In genomic region chr10:43004174-43004734, GRCm38 (mm10) we compare ENCODE assay signal across 19 mouse cellular contexts.
DNase-seq lines count a peak whose midpoint lies in the region; ATAC-seq and TF ChIP-seq lines count a peak whose summit lies in the region.
"Had no signal": no experiment of that assay in that cellular context is flagged by ENCODE, and none has a peak within 500 bp of the region (broad histone marks: within the 10 kb centered on the region; RNA-seq: fewer than 3 reads in every experiment).

No protein-coding gene starts in this region.

- no peaks in the 10 kb centered on the region for H3K27me3 ChIP-seq in hindbrain, postnatal 0 days (ENCODE audit: insufficient read depth, low read length)
- H3K27me3 ChIP-seq in hindbrain, embryonic 10.5 days (ENCODE audit: insufficient read depth, poor library complexity, severe bottlenecking), result peaks cover 13% of the 10 kb centered on the region
- no peaks in the 10 kb centered on the region for H3K27me3 ChIP-seq in lung, postnatal 0 days (replicated peaks; ENCODE audit: insufficient read depth, low read length)
- H3K27me3 ChIP-seq in embryonic facial prominence, embryonic 10.5 days (replicated peaks; ENCODE audit: low read depth, poor library complexity, severe bottlenecking), result peaks cover 8% of the 10 kb centered on the region
- H3K27me3 ChIP-seq in limb, embryonic 12.5 days, result 0 out of 2 replicates have a peak, but pooled peaks cover 5% of the 10 kb centered on the region
- H3K27me3 ChIP-seq: forebrain, embryonic 12.5 days; heart, embryonic 13.5 days; midbrain, embryonic 15.5 days; stomach, embryonic 15.5 days had no signal

- no peak overlapping the region for H3K27ac ChIP-seq in hindbrain, postnatal 0 days
- H3K27ac ChIP-seq in hindbrain, embryonic 10.5 days, result no peak overlapping the region
- no peak overlapping the region for H3K27ac ChIP-seq in lung, postnatal 0 days (ENCODE audit: low read length)
- peak overlapping the region; percentile 73 for H3K27ac ChIP-seq in embryonic facial prominence, embryonic 10.5 days (replicated peaks)
- H3K27ac ChIP-seq in limb, embryonic 12.5 days, result peak overlapping the region; percentile 29; the same call in 1 of the 2 replicates
- H3K27ac ChIP-seq: forebrain, embryonic 12.5 days; heart, embryonic 13.5 days; liver, embryonic 13.5 days; midbrain, embryonic 15.5 days; stomach, embryonic 15.5 days had no signal

- H3K4me3 ChIP-seq in hindbrain, postnatal 0 days (ENCODE audit: low read length), result no peak overlapping the region
- no peak overlapping the region for H3K4me3 ChIP-seq in hindbrain, embryonic 10.5 days
- H3K4me3 ChIP-seq in lung, postnatal 0 days (ENCODE audit: low read depth, low read length), result no peak overlapping the region
- no peak overlapping the region for H3K4me3 ChIP-seq in embryonic facial prominence, embryonic 10.5 days
- H3K4me3 ChIP-seq in limb, embryonic 12.5 days (replicated peaks), result no peak overlapping the region
- H3K4me3 ChIP-seq: forebrain, embryonic 12.5 days; heart, embryonic 13.5 days; liver, embryonic 13.5 days; midbrain, embryonic 15.5 days; stomach, embryonic 15.5 days had no signal

- no peak for TF ChIP-seq EP300 in lung, postnatal 0 days (IDR thresholded peaks at IDR 0.05)

- H3K9me3 ChIP-seq in hindbrain, postnatal 0 days (ENCODE audit: low read length), result no peaks in the 10 kb centered on the region
- no peaks in the 10 kb centered on the region for H3K9me3 ChIP-seq in hindbrain, embryonic 10.5 days
- no peaks in the 10 kb centered on the region for H3K9me3 ChIP-seq in lung, postnatal 0 days (ENCODE audit: low read length)
- no peaks in the 10 kb centered on the region for H3K9me3 ChIP-seq in embryonic facial prominence, embryonic 10.5 days
- H3K9me3 ChIP-seq in limb, embryonic 12.5 days, result no peaks in the 10 kb centered on the region
- H3K9me3 ChIP-seq: forebrain, embryonic 12.5 days; heart, embryonic 13.5 days; liver, embryonic 13.5 days; midbrain, embryonic 15.5 days; stomach, embryonic 15.5 days had no signal

- peak; percentile 7; the same call in 1 of the 2 replicates for ATAC-seq in hindbrain, postnatal 0 days
- no peak for ATAC-seq in lung, postnatal 0 days
- ATAC-seq in limb, embryonic 12.5 days (ENCODE audit: insufficient number of reproducible peaks, insufficient read depth, low FRiP score, low TSS enrichment, low read depth), result no peak
- ATAC-seq in megakaryocyte-erythroid progenitor cell, adult 5-6 weeks (replicated peaks; ENCODE audit: low FRiP score, low TSS enrichment, poor library complexity, severe bottlenecking), result no peak
- ATAC-seq: CD4-positive, CD25-positive, alpha-beta regulatory T cell, adult 4 months; intestine, embryonic 16.5 days; midbrain, embryonic 15.5 days had no signal

- no peak for DNase-seq in hindbrain, postnatal 0 days (ENCODE audit: low spot score)
- no peak for DNase-seq in hindbrain, embryonic 10.5 days (ENCODE audit: low spot score)
- no peak for DNase-seq in lung, postnatal 0 days (ENCODE audit: low spot score)
- no peak for DNase-seq in lung, adult 18-20 months
- no peak for DNase-seq in embryonic facial prominence, embryonic 10.5 days (ENCODE audit: low spot score)
- DNase-seq: adrenal gland, postnatal 14 days; cerebellum, adult 2 months; heart, postnatal 4 days; liver, embryonic 13.5 days; spleen, adult 18-20 months; thymus, postnatal 14 days had no signal

- H3K9ac ChIP-seq in hindbrain, postnatal 0 days (replicated peaks; ENCODE audit: low read length), result no peak overlapping the region
- H3K9ac ChIP-seq in lung, postnatal 0 days (replicated peaks; ENCODE audit: low read depth), result no peak overlapping the region
- H3K9ac ChIP-seq in limb, embryonic 12.5 days (replicated peaks), result no peak overlapping the region
- H3K9ac ChIP-seq: forebrain, embryonic 12.5 days; heart, embryonic 13.5 days; liver, embryonic 13.5 days; midbrain, embryonic 15.5 days; stomach, embryonic 15.5 days had no signal

- H3K36me3 ChIP-seq in hindbrain, postnatal 0 days (ENCODE audit: insufficient read depth, low read length), result no peaks in the 10 kb centered on the region
- H3K36me3 ChIP-seq in hindbrain, embryonic 10.5 days, result peaks cover 7% of the 10 kb centered on the region; the same call in 1 of the 2 replicates
- no peaks in the 10 kb centered on the region for H3K36me3 ChIP-seq in lung, postnatal 0 days (ENCODE audit: insufficient read depth, low read length)
- H3K36me3 ChIP-seq in embryonic facial prominence, embryonic 10.5 days (replicated peaks), result 0 out of 2 replicates have a peak, but pooled peaks cover 5% of the 10 kb centered on the region
- no peaks in the 10 kb centered on the region for H3K36me3 ChIP-seq in limb, embryonic 12.5 days
- H3K36me3 ChIP-seq: liver, embryonic 13.5 days; midbrain, embryonic 15.5 days; stomach, embryonic 15.5 days had no signal

- H3K4me2 ChIP-seq in hindbrain, postnatal 0 days (ENCODE audit: low read depth, low read length), result no peak overlapping the region
- H3K4me2 ChIP-seq in lung, postnatal 0 days (replicated peaks; ENCODE audit: low read depth, low read length), result no peak overlapping the region
- no peak overlapping the region for H3K4me2 ChIP-seq in limb, embryonic 12.5 days
- H3K4me2 ChIP-seq: forebrain, embryonic 12.5 days; heart, embryonic 13.5 days; liver, embryonic 13.5 days; midbrain, embryonic 15.5 days had no signal

- no peaks in the 10 kb centered on the region for H3K4me1 ChIP-seq in hindbrain, postnatal 0 days (ENCODE audit: insufficient read depth, low read length)
- H3K4me1 ChIP-seq in hindbrain, embryonic 10.5 days (replicated peaks), result peaks cover 46% of the 10 kb centered on the region
- no peaks in the 10 kb centered on the region for H3K4me1 ChIP-seq in lung, postnatal 0 days (ENCODE audit: insufficient read depth, low read depth, low read length)
- H3K4me1 ChIP-seq in embryonic facial prominence, embryonic 10.5 days, result peaks cover 48% of the 10 kb centered on the region
- peaks cover 34% of the 10 kb centered on the region for H3K4me1 ChIP-seq in limb, embryonic 12.5 days (replicated peaks)

- TF ChIP-seq CTCF in hindbrain, postnatal 0 days (IDR thresholded peaks at IDR 0.05; ENCODE audit: low read depth), result peak; percentile 23; the same call in 1 of the 2 replicates
- peak; percentile 25 for TF ChIP-seq CTCF in lung, postnatal 0 days (IDR thresholded peaks at IDR 0.05)

- 89% methylated on average over 16 of the region's 16 CpGs for WGBS in hindbrain, postnatal 0 days
- WGBS in hindbrain, embryonic 10.5 days, result 87% methylated on average over 16 of the region's 16 CpGs
- 89% methylated on average over 16 of the region's 16 CpGs for WGBS in lung, postnatal 0 days
- WGBS in embryonic facial prominence, embryonic 10.5 days, result 86% methylated on average over 16 of the region's 16 CpGs
- 90% methylated on average over 16 of the region's 16 CpGs for WGBS in limb, embryonic 12.5 days

Comparison
In these comparisons a context has a peak if more than half of its experiments do, and no peak if none do; other contexts are left out.
1. H3K27ac ChIP-seq: peak in embryonic facial prominence, embryonic 10.5 days (single experiment) and limb, embryonic 12.5 days (single experiment); none in hindbrain, postnatal 0 days (single experiment), hindbrain, embryonic 10.5 days (single experiment) and lung, postnatal 0 days (single experiment).